Comparison of ENCODE assay signal across 24 mouse cellular contexts in the genomic region with DNA sequence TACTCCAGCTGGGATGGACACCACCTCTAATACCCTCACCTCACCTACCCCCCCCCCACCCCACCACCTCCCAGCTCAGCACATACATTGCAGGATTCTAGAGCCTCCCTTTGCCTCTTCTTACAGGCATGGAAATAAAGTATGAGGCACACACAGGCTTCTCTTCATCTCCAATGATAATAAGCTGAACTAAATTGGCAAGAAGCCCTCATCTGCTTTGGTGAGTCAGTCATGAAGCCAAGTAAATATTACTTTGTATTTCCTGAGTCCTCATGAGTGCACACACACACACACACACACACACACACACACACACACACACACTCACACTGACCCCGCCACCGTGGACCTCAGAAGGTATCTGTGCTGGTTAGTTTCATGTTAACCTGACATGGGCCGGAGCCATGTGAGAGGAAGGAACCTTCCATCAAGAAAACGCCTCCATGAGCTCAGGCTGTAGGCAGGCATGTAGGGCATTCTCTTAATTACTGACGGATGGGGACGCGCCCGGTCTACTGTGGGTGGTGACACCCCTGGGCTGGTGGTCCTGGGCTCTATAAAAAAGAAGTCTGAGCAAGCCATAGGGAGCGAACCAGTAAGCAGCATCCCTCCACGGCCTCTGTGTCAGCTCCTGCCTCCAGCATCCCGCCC. TPM values are rescaled to one million over a fixed set of nuclear protein-coding genes. Genes with fewer than 3 reads are reported as not detected.
DNase-seq lines count a peak whose midpoint lies in the region; ATAC-seq and TF ChIP-seq lines count a peak whose summit lies in the region.
"Had no signal": no experiment of that assay in that cellular context is flagged by ENCODE, and none has a peak within 500 bp of the region (broad histone marks: within the 10 kb centered on the region; RNA-seq: fewer than 3 reads in every experiment).

No protein-coding gene starts in this region.

- H3K4me3 ChIP-seq in layer of hippocampus, adult 2 months, result no peak overlapping the region
- H3K4me3 ChIP-seq in megakaryocyte, embryonic 14.5 days (replicated peaks), result peak overlapping the region; percentile 59
- H3K4me3 ChIP-seq in kidney, embryonic 15.5 days (replicated peaks), result no peak overlapping the region
- H3K4me3 ChIP-seq: erythroblast, embryonic 14.5 days; midbrain, embryonic 12.5 days; neural tube, embryonic 15.5 days had no signal

- H3K9me3 ChIP-seq in megakaryocyte, embryonic 14.5 days, result no peaks in the 10 kb centered on the region
- no peaks in the 10 kb centered on the region for H3K9me3 ChIP-seq in kidney, embryonic 15.5 days (replicated peaks)
- H3K9me3 ChIP-seq: midbrain, embryonic 12.5 days; neural tube, embryonic 15.5 days had no signal

- no peak for TF ChIP-seq CTCF in layer of hippocampus, adult 2 months (conservative IDR thresholded peaks at IDR 0.05)

- 85% methylated on average over 11 of the region's 11 CpGs for WGBS in kidney, embryonic 15.5 days

- H3K27me3 ChIP-seq in megakaryocyte, embryonic 14.5 days (replicated peaks), result no peaks in the 10 kb centered on the region
- no peaks in the 10 kb centered on the region for H3K27me3 ChIP-seq in kidney, embryonic 15.5 days
- H3K27me3 ChIP-seq: midbrain, embryonic 12.5 days; neural tube, embryonic 15.5 days had no signal

- H3K4me1 ChIP-seq in megakaryocyte, embryonic 14.5 days, result peaks cover 97% of the 10 kb centered on the region
- peaks cover 27% of the 10 kb centered on the region for H3K4me1 ChIP-seq in kidney, embryonic 15.5 days

- peak; percentile 50 for DNase-seq in adrenal gland, postnatal 14 days
- DNase-seq in adrenal gland, adult 18-20 months (ENCODE audit: low spot score in 2 of 2), result no peak
- no peak for DNase-seq in layer of hippocampus, adult 2 months (ENCODE audit: low spot score in 2 of 2)
- no peak for DNase-seq in layer of hippocampus, postnatal 25 days (ENCODE audit: extremely low spot score in 1 of 2, low spot score in 1 of 2)
- no peak for DNase-seq in T-cell, adult 2 months (ENCODE audit: low spot score)
- DNase-seq: adrenal gland, postnatal 25 days; B cell, adult 2 months; cerebellum, postnatal 14 days; gastrocnemius, postnatal 14 days; heart, postnatal 10 days; kidney, adult 11 months; kidney, postnatal 14 days; layer of hippocampus, adult 9-11 months; left cerebral cortex, postnatal 4 days; spleen, adult 18-20 months; thymus, postnatal 36 days had no signal

- H3K36me3 ChIP-seq in megakaryocyte, embryonic 14.5 days (replicated peaks; ENCODE audit: low read length), result peaks cover 87% of the 10 kb centered on the region
- no peaks in the 10 kb centered on the region for H3K36me3 ChIP-seq in kidney, embryonic 15.5 days
- H3K36me3 ChIP-seq: midbrain, embryonic 12.5 days; neural tube, embryonic 15.5 days had no signal

- no peak overlapping the region for H3K4me2 ChIP-seq in kidney, embryonic 15.5 days
- H3K4me2 ChIP-seq: midbrain, embryonic 12.5 days; neural tube, embryonic 15.5 days had no signal

- H3K27ac ChIP-seq in layer of hippocampus, adult 2 months, result peak overlapping the region; percentile 90
- H3K27ac ChIP-seq in kidney, embryonic 15.5 days, result no peak overlapping the region
- H3K27ac ChIP-seq: liver, embryonic 14.5 days; midbrain, embryonic 12.5 days had no signal

- ATAC-seq in megakaryocyte, adult 5-6 weeks (ENCODE audit: poor library complexity, severe bottlenecking), result no peak
- ATAC-seq in kidney, embryonic 15.5 days (replicated peaks; ENCODE audit: low FRiP score), result no peak
- ATAC-seq: hindbrain, embryonic 16.5 days had no signal

- no peak overlapping the region for H3K9ac ChIP-seq in kidney, embryonic 15.5 days
- H3K9ac ChIP-seq: liver, embryonic 14.5 days; midbrain, embryonic 12.5 days; neural tube, embryonic 15.5 days had no signal

RNA-seq across cellular contexts. Expression of gene Rasa3, which starts 26.7 kb away (rescaled TPM):
- total RNA-seq in adrenal gland, postnatal 14 days (2021), result 29.4 and 39.3 TPM in 2 replicates
- total RNA-seq in adrenal gland, adult 18-20 months (2021), result 10 to 100 TPM; 19.1 to 30.6 TPM
- 10 to 100 TPM; 62.8 to 63.4 TPM for total RNA-seq in layer of hippocampus, adult 2 months (2021)
- 10 to 100 TPM; 58.5 to 66.2 TPM for total RNA-seq in layer of hippocampus, postnatal 25 days (2021)
- polyA plus RNA-seq in megakaryocyte, embryonic 14.5 days (2012; ENCODE audit: insufficient read depth, low replicate concordance), result 86.3 and 103 TPM in 2 replicates
- total RNA-seq in megakaryocyte, adult 5-6 weeks (2015), result 72.8 and 75.0 TPM in 2 replicates
- total RNA-seq in megakaryocyte, adult 5-6 weeks (2017), result 159 and 164 TPM in 2 replicates
- polyA plus RNA-seq in kidney, embryonic 15.5 days (2015; fragmentation: Nextera tagmentation; extraction: Ambion mirVana), result 23.2 and 23.5 TPM in 2 replicates

RNA-seq across cellular contexts. Expression of gene Cfap97d2, which starts 55.0 kb away (rescaled TPM):
- not detected in 2 replicates for total RNA-seq in adrenal gland, postnatal 14 days (2021)
- total RNA-seq in adrenal gland, adult 18-20 months (2021), result not detected
- 1 to 10 TPM; 3.1 to 3.2 TPM for total RNA-seq in layer of hippocampus, adult 2 months (2021)
- total RNA-seq in layer of hippocampus, postnatal 25 days (2021), result 1 to 10 TPM; 1.4 to 1.7 TPM
- 6.9 TPM in 1 of 2 replicates, not detected in the other for polyA plus RNA-seq in megakaryocyte, embryonic 14.5 days (2012; ENCODE audit: insufficient read depth, low replicate concordance)
- not detected in 2 replicates for total RNA-seq in megakaryocyte, adult 5-6 weeks (2015)
- total RNA-seq in megakaryocyte, adult 5-6 weeks (2017), result not detected in 2 replicates
- polyA plus RNA-seq in kidney, embryonic 15.5 days (2015; fragmentation: Nextera tagmentation; extraction: Ambion mirVana), result 0.05 TPM in 1 of 2 replicates, not detected in the other
- total RNA-seq: adrenal gland, postnatal 25 days; gastrocnemius, postnatal 14 days; heart, postnatal 10 days had no signal
- polyA plus RNA-seq: erythroblast, embryonic 14.5 days had no signal
